Mouse (Mus musculus): ENCODE measurements around the gene Gm30302.

Gm30302 gene

DNA sequence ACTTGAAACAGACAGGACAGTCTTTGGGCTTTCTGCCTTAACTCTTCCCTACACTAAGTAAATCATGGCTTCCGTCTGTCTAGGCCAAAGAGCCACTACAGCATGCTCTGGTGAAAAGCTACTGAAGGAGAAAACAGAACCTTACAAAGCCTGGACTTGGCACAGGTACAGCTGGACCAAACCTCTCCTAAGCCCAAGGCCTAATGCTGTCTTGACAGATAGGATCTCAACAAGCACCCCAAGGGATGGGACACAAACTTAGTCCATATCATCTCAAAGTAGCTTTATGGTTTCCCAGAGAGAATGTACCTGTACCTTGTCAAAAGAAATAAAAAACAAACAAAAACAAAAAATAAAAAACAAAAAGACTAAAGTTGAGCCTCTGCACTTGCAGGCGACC lies 62.4 kb downstream of the Gm30302 start:
- DNase-seq (ENCODE audit: low read depth) = no peak
